Mouse (Mus musculus) heart, adult 2 months (tissue): Measurements from ENCODE around the gene Rnase10.
"Not testable (repeated sequence)": the region's sequence is repeated elsewhere in the genome, so short reads cannot be mapped to it uniquely, and the experiment has no call there.

Source experiments
- CTCF ChIP-seq: fragments of 200-600 bp; IDR thresholded peaks from 2 replicates; pipeline ENCODE4 v1.8.1; 2022; ENCODE audit warnings: antibody characterized with exemption, mild to moderate bottlenecking, moderate library complexity
- POLR2A ChIP-seq: fragments of 200-500 bp; IDR thresholded peaks from 2 replicates; pipeline ENCODE4 v1.6.1; 2011; ENCODE audit warnings: mild to moderate bottlenecking, low read depth, low read length, control low read depth; ENCODE audit not compliant: insufficient read depth

DNA sequence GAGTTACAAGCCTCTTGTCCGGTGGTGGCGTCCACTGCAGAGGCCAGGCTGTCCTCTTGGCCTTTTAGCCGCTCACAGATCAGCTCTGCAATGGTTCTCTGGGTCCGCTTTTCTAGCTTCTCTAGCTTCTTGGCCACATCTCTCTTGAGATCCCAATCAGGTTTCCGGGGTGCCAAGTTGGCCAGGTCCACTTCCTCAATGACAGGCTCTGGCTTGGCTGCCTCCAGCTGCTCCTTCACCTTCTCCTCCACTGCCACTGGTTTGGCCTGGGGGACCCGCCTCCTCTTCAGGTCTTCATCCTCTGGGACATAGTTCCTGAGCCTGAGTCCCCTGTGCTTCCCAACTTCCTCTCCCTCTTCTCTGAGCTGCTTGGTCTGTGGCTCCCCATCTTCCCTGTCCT, 29.1 kb upstream of the Rnase10 start:
- TF ChIP-seq CTCF, POLR2A: not testable (repeated sequence)
